Mouse (Mus musculus) left cerebral cortex, adult 11 months (tissue): ENCODE data around the gene Gabpb1.

Experiments used
- DNase-seq: peaks from one replicate; pipeline ENCODE4 v3.0.0; 2022; ENCODE audit warnings: low spot score

Gabpb1 gene

DNA sequence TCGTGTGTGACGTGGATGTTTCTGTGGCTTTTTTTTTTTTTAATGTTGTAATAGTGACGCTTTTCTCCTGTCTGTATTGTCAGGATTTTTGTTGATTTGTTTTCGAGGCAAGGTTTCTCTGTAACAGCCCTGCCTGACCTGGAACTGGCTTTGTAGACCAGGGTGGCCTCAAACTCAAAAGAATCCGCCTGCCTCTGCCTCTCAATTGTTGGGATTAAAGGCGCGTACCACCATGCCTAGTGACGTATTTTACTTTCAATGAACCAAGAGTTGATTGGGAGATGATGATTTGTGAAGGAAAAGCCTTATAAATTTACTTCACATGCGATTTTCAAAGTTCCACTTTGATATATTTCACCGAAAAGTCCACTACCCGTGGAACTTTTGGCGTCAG, at the start of gene Gabpb1:
Gabpb1 (minus strand) TSS at position 216 of the 394 bp plus-strand sequence.
- DNase-seq, result no peak

DNA sequence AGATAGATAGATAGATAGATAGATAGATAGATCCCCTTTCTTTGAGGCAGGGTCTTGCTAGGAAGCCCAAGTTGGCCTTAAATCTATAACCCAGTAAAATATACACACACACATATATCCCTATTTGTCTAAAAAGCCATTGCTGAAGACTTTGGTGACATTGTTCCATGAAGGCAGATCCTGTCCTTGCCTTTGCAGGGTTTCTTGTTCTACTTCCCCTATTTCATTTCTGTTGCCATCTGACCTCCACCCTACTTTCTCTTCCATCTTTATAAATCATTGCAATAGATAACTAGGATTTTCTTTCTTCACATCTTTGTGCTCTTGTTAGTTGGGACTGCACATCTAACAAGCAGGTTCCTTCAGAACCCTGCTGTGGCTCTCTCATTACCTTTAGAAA, 36.8 kb upstream of the Gabpb1 start:
- no peak for DNase-seq

DNA sequence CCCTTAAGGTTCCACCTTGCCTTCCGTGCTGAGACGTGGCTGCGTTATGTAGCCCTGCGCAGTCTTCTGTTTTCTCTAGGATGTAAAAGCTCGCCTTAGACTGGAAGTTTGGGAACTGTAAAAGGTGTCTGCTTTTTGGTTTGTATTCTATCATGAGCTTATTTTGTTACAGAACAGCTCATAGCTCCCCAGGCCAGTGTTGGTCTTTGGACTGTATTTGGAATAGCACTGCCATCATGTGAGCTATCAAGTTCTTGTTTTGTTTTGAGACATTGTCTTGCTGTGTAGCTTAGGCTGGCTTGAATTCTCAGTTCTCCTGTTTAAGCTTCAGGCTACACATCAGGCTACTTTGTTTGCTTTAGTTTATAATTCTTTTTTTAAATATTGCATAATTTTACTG, 36.4 kb upstream of the Gabpb1 start:
- no peak for DNase-seq

DNA sequence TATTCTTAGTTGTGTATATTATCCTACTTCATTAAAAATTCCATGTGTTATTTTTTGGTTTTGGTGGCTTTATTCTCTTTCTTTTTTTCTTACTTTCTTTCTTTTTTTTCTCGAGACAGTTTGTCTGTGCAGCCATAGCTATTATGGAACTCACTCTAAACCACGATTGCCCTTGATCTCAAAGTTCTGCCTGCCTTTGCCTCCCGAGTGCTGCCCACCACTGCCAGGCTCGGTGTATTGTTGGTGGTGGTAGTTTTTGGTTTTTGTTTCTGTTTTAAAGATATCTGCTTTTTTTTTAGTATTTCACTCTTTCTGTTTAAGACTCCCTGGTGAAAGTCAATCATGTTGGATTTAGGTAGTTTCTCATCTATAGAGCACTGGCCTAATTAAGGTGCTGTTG, 32.2 kb upstream of the Gabpb1 start:
- DNase-seq, result no peak

DNA sequence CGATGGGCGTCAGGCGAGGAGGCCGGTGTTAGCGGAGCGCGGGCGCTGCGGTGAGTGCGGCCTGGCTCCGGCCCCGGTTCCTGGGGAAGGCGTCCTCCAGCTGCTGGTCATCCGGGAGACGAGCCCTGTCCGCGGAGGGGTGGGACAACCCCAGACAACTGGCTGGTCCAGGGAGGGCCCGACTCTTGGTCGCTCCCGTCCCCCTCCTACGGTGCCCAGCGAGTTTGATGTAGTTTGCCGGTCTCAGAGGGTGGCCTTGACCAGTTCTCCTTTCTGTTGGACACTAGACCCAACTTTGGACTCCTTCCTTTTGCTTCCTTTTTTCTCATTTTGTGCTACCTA, 31.3 kb upstream of the Gabpb1 start:
- DNase-seq, result no peak

DNA sequence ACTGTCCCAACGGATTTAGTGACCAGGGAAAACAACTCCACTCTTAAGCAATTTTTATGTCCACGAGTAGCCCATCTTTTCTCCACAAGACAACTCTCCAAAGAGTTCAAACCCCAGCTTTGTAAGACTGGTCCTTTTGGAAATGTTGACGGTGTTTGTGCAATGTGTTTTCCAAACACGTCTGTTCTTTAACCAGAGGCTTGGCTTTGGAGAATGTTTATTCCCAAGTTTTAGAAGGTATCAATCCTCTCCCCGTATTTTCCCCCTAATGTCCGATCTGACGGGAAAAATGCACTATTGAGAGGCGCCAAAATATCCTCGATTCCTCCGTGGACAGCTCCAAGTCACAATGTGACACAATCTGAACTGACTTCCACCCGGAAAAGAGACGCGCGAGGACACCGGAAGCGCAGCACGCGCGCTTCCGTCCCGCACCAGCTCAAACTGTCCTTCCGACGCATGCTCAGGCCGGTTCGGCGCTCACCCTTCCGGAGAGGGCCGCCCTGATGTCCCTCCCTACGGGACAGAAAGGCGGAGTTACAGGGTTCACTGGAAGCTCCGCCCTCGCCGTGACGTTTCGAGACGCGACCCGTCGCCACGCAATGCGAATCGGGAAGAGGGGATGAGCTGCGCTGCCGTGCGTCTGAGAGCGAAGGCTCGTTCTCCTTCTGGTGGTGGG, 30.8 kb upstream of the Gabpb1 start, which contains the start of gene Usp8:
Usp8 (plus strand) TSS at position 570 of the 679 bp plus-strand sequence.
- peak; percentile 94 for DNase-seq

DNA sequence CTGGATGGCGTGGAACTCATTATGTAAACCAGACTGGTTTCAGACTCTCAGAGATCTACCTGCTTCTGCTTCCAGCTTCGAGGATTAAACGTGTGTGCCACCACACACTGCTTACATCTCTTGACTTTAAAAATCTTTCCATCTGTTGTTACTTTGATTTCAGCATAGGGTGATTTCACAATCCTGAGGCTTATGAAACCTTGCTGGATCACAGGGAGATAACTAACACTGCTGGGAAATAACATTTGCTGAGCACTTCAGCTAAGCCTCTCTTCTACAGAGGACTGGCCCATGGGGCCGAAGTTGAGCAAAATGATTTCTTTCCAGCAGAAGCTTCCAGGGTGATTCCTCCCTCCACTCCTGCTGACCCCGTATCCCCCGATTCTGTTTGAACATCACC, 19.1 kb upstream of the Gabpb1 start:
- no peak for DNase-seq

DNA sequence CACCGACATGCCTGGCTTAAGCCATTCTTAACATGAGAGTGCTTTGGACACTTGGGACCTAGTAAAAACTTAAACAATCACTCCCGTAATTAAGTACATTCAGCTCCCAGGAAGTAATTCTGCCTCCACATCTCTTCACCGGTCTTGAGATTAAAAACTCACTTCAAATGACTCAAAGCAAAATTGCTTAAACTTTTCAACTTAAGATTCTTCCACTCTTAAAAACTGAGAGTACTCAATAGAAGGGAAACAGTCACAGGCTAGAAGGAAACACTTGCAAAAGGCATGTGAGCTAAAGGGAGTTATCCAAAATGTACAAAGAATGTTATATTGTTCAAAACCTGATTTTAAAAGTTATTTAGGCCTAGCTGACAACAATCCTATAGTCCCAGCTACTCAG, 15.2 kb upstream of the Gabpb1 start:
- no peak for DNase-seq

DNA sequence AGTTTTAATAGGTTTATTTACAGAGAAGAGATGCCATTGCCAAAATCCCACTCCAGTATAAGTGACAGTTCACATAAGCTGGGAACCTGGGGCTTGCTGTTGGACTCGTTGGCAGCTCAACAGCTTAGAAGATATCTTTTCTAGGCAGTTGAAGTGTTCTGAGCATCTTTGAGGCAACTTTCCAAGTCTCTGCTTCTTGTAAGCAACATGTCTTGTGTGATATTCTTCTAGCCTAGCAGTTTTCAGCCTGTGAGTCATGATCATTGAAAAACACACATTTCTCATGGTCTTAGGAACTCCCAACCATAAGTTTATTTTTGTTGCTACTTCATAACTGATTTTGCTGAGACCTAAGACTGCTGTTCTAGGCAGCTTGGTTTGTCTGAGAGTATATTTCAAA, 6.8 kb upstream of the Gabpb1 start:
- no peak for DNase-seq

DNA sequence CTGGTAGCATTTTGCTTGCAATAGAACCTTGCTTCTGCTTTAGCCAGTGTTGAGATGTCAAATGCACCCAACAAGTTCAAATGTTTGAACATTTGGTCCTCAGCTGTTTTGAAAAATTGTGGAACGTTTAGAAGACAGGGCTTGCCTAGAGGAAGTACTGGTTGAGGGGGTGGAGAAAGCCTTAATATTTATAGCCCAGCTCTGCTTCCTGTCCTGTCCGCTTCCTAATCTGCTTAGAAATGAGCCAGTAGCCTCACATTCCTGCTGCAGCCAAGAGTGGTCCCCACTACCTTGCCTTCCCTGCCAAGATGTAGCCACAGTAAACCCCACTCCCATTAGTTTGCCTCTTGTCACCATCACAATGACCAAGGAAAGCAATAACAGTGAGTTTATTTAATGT, 6.2 kb upstream of the Gabpb1 start:
- no peak for DNase-seq

DNA sequence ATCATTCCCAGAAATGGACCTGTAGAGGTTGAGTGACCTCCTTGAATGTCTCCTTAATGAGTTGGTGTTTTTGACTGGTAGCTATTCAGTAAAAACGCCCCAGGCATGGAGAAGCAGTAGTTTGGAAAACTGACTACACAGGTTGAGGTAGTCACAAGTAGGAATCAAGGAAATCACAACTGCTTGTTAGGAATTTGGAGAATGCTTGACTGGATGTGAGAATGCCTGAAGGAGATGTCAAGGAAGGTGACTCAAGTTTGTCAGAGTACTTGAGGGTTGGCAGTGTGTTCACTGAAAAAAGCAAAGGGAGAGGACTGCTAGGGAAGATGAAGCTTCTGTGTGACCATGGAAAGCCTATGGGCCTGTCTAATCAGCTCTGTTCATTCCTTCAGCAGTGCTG, 1.2 kb upstream of the Gabpb1 start:
- no peak for DNase-seq

DNA sequence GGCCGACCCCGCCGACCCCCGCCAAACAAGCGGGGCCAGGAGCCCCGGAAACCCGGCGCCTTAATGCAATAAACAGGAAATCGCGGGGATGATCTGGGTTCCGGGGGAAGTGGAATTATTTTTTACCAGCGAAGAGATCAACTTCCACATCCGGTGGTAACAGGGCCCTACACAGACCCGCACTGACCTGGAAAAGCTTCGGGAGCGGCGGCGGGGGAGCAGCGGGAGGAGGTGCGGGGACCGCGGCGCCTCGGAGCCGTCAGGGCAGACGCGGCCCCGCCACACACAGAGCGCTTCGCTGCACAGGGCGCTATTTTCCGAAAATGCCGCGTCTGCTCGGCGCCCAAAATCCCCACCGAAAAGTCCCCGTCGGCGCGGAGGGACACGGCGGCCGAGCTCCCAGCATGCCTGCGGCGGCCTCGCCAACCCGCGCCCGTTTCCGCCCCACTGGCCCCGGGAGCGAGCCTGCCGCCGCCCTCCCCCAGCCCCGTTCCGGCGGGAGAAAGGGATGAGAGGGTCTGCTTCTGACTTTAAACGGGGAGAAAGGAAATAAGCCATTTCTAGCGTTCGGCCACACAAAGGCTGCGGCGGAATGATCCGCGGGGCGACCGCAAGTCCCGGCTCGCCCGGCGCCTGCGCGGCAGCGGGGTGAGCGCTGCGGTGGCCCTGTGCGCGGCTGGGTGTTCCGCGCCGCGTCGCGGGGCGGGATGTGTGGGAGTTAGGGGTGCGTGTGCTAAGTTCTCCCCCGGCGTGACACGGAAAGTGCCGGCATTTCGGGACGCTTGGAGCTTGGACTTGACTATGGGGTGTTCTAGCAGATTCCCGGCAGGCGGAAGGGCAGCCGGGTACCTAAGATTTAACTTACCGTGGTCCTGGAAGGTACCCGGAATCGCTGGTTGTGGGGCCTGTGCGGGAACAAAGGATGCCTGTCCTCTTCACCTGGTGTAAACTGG, 692 bp downstream of the Gabpb1 start:
- peak; percentile 79 for DNase-seq

DNA sequence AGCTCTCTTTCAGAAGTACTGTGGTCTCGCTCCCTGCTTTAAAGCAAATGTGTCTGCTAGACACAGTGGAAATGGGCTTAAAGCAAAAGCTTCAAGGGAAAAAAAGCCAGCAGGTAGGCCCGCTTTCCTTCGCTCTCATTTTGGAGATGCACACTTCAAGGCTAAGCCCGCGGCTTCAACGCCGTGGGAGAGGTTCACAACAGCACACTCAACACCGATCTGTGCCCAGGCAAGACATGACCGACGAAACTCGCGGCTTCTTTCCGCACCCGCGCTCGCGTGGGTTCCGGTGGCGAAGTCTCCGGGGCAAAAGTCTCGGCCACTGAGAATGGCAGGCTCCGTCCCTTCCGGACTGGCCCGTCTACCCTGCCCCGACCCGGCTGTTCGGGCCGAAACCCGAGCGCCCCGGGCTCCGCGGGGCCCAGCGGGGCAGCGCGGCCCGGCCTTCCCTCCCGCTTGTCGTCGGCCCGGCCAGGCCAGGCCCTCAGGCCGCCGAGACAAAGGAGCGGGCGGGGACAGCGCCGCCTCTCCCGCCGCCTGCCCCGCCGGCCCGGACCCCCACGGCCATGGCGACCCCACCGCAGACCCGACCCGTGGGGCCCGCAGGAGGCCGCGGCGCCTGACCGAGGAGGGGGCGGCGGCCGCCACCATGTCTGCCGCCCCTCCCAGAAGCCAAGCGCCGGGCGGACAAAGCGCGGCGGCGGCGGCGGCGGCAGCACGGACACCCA, 1.5 kb downstream of the Gabpb1 start:
- DNase-seq, result peak; percentile 26

DNA sequence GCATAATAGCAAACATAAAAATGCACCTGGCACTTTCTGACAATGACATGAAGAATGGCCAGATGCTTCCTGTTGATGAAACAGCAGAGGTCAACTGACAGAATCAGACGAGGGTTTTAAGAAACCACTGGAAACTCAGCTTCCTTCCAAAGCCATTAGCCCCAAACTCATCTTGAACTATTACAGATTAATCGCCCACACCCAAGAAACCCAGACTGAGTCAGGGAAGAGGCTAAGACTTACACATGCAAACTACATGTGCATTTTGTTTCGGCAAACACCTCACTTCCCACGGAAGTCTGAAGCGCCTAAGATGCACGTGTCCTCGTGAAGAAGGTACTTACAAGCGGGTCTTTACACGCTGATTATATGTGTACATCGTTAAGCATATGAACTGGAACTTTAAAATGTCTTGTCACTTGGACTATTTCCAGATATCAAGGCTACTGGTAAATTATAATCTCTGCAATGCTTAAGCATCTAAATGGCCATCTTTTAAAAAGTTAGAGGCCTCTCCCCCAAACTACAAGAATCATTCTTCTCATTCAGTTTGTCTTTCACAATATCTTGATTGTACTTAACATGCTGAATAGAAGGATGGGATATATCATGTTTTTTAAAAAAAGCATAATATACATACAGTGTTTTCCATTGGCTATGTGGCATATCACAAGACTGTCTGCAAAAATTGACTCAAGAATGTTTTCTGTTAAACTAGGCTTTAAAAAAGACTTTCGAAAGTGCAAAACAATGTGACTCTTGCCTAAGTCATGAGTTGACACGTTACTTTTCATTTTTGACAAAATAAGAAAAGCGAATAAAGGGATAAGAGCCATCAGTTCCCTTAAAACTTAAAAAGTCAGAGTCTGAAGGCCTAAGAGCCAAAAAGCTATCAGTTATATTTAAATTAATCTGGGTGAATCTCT, 2.6 kb downstream of the Gabpb1 start:
- no peak for DNase-seq

DNA sequence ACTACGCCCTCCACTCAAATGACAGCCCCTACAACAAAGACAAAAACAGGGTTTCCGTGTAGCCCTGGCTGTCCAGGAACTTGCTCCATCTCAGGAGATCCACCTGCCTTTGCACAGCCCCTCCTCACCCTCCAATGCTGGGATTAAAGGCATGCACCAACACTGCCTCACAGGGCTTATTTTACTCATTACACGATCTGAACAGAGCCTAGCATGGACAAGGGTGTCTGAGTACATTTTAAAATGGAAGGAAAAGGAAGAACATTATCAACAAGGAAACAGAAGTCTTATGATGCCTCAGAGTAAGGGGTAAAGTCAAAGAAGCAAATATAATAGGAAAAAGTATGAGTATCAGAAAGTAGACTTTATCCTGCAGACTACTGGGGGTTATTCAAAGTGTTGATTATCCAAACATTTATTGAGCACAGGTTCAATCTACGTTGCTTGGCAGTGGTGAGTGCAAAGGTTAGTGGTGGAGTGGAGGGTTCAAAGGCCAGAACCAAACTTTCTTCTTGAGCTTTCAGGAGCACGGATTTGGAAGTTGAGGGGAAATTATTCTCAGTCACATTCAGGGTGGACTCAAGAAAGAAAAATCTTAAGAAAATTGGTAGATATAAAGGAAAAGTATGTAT, 7.4 kb downstream of the Gabpb1 start:
- DNase-seq, result no peak

DNA sequence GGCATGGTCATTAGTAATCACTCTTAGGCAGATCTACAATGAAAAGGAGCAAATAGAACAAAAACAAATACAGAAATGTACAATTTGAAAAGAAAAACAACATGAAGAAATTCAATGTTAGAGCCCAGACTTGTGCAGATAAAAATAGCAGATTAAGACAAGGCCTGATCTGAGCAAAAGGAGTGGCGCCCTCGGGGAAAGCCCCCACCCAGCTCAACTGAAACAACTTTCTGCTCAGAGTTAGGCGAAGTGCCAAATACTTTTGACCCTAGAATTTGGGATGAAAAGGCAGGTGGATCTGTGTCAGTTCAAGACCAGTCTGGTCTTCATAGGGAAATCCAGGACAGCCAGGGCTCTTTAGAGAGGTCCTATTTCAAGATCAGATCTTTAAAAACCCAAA, 10.2 kb downstream of the Gabpb1 start:
- DNase-seq, result no peak

DNA sequence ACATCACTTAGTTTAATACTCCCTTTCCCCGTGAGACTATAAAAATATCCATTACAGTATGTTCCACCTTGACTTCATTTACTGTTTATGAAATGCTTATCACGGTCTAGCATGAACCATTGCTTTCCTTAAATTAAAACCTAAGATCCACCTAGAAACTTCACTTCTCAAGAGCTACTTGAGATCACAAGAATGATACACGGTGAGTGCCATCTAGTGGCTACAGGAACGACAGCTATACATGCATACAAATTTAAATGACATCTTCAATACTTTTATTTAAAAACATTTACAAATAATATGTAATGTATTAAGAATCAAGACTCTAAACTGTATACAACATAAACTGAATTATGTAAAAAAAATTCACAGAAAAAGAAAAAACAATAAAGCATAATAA, 12.7 kb downstream of the Gabpb1 start:
- no peak for DNase-seq

DNA sequence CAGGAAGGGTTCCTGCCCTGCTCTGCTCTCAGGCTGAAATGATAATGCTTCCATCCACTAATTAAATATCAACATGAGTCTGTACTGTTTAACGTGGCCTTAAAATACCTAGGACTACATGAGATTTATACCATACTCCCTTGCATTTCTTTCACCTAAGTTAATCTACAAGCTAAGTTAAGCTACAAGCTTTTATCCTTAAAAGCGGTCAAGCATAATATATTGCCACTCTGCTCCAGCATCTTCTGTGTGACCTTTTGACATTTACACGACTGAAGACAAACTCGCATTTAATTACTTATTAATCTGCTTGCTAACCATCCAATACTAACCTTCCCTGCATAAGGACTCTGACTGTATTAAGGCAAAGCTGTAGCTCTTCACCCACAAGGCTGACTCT, 23.2 kb downstream of the Gabpb1 start:
- DNase-seq, result no peak

DNA sequence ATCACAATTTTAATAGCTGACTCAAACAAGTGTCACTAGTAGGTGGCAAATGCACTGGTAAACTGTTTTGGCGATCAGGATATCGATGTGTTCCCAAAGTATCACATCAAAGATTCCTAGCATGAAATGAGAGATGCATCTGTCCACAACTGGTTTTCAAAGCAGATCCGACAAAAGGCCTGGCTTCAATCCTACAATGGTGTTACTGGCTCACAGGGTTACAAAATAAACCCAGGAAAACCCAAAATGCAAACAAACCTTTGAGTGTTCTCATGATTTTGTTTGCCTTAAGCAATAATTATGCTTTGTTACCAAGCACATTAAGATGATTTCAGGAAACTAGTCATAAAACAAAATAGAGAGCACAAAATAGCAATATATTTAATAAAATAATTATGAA, 28.4 kb downstream of the Gabpb1 start:
- DNase-seq, result no peak

DNA sequence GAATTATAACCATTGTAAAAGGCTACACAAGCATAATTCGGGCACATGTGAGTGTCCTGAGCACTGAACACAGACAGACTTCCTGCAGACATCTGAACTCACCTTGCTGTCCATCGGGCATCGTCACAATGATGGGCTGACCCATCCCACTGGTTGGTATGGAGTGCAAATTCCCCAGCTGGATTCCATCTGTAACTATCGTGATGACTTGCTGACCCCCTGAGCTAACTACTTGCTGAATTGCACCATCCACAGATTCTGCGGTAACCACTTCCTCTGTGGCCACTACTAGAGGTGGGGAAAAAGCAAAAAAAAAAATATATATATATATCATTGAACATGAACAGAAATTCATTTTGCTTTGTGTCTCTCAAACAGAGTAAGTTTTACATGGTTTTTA, 29.7 kb downstream of the Gabpb1 start:
- DNase-seq, result no peak

DNA sequence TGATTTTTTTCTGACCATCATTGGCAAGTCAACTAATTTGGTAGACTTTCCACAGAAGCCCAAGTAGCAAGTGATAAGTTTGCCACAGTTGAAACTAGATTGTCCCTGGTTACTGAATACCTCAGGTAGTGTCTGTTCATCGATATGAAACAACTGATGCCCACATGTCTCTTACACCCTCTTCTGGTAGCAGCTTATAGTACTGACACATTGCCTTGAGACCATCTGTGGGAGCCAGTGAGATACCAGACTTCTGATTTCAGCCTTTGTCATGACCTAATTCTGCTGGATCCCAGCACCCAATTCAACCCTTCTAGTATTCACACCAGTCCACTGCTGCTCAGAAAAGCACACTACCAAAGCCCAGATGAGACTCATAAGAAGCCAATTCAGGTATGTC, 31.4 kb downstream of the Gabpb1 start:
- no peak for DNase-seq
